Mouse (Mus musculus) T-helper 2 cell (primary cell): ENCODE data around the gene Hsp90b1.
"Not testable (repeated sequence)": the region's sequence is repeated elsewhere in the genome, so short reads cannot be mapped to it uniquely, and the experiment has no call there.

Source experiments
- in situ Hi-C: fragments of 300-600 bp; cut with MboI, MseI; formaldehyde crosslinking; loops from one replicate; pipeline ENCODE4 v1.15.1; 2025; ENCODE audit warnings: high pct_unique_total_duplicates

The Hsp90b1 gene

DNA sequence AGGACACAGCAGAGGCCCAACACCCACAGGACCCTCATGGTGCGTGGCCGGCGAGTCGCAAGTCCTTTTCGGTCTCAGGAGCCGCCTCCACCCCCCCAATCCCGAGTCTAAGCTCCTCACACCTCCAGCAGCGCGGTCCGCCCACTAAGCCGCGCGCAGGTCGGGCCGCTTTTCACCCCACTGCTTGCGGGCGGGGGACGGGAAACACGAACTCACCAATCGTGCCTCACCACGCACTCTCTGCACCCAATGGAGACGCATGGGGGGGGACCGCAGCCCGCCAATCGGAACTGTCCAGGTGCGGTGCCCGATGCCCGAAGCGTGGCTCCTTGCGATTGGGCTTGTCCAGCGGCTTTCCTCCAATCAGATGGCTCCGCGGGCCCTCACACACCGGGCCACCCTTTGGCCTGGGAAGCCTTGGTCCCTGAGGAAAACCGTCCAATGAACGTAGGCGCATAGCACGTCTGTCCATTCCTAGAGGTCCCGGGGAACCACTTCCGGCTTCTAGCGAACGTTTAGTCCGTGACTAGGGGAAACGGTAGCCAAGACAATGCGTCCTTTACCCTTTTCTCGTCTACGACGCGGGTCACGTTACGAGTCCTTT, at the start of gene Hsp90b1, which contains the start of gene Ttc41:
Gene Hsp90b1, minus strand, starts transcription at position 192 of the 604 bp plus-strand sequence.
Gene Ttc41, plus strand, starts transcription at position 494 of the 604 bp plus-strand sequence.
- in situ Hi-C loops: loop anchor here (5.0 to 25.0 kb wide), 3 partner anchors 77 to 1799 kb away; partner anchors contain the start of genes Chpt1, Nup37 and Parpbp

GRCm38 (mm10) chr10:86744306-86744705, 39.0 kb upstream of the Hsp90b1 start:
- in situ Hi-C loops: no loop called here

DNA sequence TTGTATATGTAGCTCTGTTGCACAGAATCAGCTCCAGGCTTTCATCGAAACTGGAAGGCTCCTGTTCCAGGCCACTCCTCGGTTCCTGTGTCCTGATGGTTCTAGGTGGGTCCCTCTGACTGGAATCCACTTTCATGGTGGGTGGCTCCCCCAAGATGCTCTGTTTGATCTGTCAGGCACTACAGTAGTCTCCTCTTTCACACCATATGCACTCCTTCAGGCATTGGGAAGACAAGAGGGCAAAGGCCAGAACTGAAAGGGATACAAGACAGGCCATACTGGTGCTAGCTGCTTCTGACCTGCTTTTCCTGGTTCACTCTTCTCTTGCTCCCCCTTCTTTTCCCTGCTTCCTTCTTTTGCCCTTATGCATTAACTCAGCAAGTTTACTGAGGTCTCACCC, 37.6 kb upstream of the Hsp90b1 start:
- in situ Hi-C loops: no loop called here

- in situ Hi-C loops: no loop called here
Observed at GRCm38 (mm10) chr10:86735036-86735435, 29.7 kb upstream of the Hsp90b1 start.

DNA sequence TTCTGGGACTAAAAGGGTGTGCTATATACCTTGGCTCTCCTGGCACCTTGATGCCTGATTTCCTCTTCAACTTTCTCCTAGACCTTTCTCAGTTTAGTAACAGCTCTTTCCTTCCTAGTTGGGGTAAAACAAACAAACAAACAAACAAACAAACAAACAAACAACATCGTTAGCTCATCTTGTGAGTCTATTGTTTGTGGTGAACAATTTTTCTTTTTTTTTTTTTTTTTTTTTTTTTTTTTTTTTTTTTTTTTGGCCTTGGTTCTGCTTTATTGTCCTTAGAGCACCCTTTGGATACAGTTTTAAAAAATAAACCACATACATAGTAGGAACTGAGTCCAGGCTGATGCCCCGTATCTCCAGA, 26.2 kb upstream of the Hsp90b1 start:
- in situ Hi-C loops: no loop called here

GRCm38 (mm10) chr10:86730823-86731499, 25.7 kb upstream of the Hsp90b1 start:
- in situ Hi-C loops: no loop called here

- in situ Hi-C loops: no loop called here
Observed at GRCm38 (mm10) chr10:86728176-86728575, 22.9 kb upstream of the Hsp90b1 start.

GRCm38 (mm10) chr10:86727548-86727980, 22.3 kb upstream of the Hsp90b1 start:
- in situ Hi-C loops: no loop called here

- in situ Hi-C loops: loop anchor here (25.0 kb wide), 1 partner anchor 1425 kb away; the partner anchor contains the start of genes Nup37 and Parpbp
Observed at GRCm38 (mm10) chr10:86712156-86712555, 6.8 kb upstream of the Hsp90b1 start.

DNA sequence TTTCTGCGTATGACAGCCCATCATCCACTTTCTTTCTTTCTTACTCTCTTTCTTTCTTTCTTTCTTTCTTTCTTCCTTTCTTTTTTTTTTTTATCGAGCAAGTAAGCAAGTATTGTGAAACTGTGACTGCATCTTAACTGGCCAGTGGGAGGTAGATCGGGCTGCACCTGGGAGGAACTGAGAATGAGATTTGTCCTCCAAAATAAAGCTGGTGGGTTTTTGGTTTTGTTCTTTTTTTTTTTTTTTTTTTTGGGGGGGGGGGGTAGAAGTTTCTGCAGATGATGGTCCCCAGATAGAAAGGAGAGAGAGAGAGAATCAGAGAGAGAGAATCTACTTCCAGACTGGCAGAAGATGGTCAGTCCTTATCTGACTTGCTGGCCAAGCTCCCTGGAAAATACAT, 1.8 kb upstream of the Hsp90b1 start:
- in situ Hi-C loops: loop anchor here (5.0 to 25.0 kb wide), 3 partner anchors 75 to 1798 kb away; partner anchors contain the start of genes Chpt1, Nup37 and Parpbp

GRCm38 (mm10) chr10:86705922-86706752, 828 bp upstream of the Hsp90b1 start:
- in situ Hi-C loops: loop anchor here (5.0 to 25.0 kb wide), 3 partner anchors 76 to 1799 kb away; partner anchors contain the start of genes Chpt1, Nup37 and Parpbp

GRCm38 (mm10) chr10:86704589-86705191, 619 bp downstream of the Hsp90b1 start:
- in situ Hi-C loops: loop anchor here (5.0 to 25.0 kb wide), 3 partner anchors 78 to 1800 kb away; partner anchors contain the start of genes Chpt1, Nup37 and Parpbp

DNA sequence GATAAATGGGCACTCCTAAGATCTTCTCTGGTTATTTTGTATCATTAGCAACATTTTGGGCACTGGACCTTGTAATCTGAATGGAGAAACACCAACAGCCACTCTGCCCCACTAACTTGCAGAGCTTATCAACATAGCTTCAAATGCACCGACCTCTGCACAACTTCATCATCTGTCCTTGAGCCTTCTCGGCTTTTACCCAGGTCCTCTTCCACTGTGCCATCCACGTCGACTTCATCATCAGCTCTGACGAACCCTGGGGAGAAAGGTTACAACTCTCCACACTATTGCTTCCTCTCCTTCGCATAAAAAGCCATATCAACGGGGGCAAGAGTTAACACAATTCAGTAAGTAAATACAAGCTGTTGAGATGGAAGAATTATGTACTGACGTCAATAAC, 1.2 kb downstream of the Hsp90b1 start:
- in situ Hi-C loops: loop anchor here (10.0 to 25.0 kb wide), 2 partner anchors 1433 to 1801 kb away; partner anchors contain the start of genes Chpt1, Nup37 and Parpbp

DNA sequence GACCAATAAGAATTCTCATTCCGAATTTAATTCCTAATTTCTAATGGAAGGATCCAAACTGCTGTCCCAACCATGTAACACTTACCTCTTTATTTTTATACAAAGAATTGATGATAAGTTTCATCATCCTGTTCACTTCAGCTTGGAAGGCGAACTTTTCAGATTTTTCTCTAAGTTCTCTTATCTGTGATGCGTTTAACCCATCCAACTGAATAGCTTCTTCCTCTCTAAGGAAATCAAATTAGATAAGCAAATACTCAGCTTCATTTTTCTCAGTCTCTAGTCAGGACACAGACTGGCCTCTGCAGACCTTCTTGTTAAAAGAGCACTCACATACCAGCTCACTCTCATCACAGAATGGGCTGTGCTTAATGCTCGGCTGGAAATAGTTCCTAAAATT, 1.9 kb downstream of the Hsp90b1 start:
- in situ Hi-C loops: loop anchor here (10.0 to 25.0 kb wide), 2 partner anchors 1434 to 1801 kb away; partner anchors contain the start of genes Chpt1, Nup37 and Parpbp

DNA sequence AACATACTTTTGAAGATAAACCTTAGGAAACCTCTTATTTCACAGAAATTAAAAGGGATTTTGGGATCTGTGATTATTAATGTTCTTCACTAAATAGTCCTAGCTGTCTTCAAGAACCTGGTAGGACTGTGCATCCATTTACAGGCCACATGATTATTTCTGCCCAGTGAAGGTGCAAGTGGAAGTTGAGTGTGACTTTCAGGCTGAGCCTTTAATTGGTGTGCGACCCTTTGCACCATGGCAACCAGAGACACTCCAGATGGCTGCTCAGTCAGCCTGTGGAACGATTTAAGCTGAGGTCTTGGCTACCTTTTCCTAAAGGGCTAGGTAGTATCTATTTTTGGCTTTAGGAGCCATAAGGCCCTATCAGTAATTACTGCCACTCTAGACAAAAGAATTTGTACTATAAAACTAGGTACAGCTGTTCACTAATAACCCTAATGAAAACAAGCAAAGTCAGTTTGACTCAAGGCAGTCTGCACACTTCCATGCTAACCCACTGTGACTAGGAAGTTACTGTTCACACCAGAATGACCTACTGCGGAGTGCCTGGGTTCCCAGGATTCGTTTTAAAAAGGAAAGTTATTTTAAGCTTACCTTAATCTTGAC, 2.9 kb downstream of the Hsp90b1 start:
- in situ Hi-C loops: loop anchor here (10.0 to 25.0 kb wide), 2 partner anchors 1435 to 1802 kb away; partner anchors contain the start of genes Chpt1, Nup37 and Parpbp

GRCm38 (mm10) chr10:86700973-86701372, 4.3 kb downstream of the Hsp90b1 start:
- in situ Hi-C loops: loop anchor here (10.0 to 25.0 kb wide), 2 partner anchors 1436 to 1804 kb away; partner anchors contain the start of genes Chpt1, Nup37 and Parpbp

DNA sequence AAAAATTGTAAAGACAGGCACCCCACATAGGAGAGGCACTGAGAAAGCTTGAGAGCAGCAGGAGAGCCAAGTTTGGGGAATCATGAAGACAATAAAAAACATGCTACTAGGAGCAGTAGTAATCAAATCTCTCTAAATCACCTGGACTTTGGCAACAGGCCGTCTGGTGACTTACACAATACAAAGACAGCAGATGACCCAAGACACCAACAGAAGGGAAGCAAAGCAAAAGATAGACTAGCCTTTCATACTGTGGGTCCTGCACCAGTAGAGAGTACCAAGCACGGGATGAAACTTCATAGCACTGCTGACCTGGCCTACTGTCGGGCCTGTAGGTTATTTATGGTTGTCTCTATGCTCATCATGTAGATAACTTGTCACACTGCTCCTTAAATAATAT, 5.1 kb downstream of the Hsp90b1 start:
- in situ Hi-C loops: loop anchor here (10.0 to 25.0 kb wide), 2 partner anchors 1437 to 1805 kb away; partner anchors contain the start of genes Chpt1, Nup37 and Parpbp

DNA sequence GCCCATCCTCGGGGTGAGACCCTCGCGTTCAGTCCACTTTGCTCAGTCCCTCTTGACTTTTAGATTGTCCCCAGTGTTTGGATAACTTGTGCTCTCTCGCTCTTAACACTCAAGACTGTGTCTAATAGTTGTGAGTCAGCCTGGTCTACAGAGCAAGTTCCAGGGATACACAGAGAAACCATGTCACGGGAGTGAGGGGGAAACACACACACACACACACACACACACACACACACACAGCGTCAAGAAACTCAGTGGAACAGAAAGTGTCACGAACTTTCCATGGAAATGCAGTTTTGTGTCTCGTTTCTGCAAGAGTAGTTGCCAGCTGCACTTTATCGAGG, 19.3 kb downstream of the Hsp90b1 start:
- in situ Hi-C loops: not testable (repeated sequence)

- in situ Hi-C loops: not testable (repeated sequence)
Observed at GRCm38 (mm10) chr10:86685179-86686016, 19.9 kb downstream of the Hsp90b1 start.

GRCm38 (mm10) chr10:86684797-86685178, 20.5 kb downstream of the Hsp90b1 start:
- in situ Hi-C loops: not testable (repeated sequence)
